Mouse (Mus musculus) liver, embryonic 14.5 days (tissue): Measurements from ENCODE around the gene Tenm2.

ENCODE experiments used
- CTCF ChIP-seq: IDR thresholded peaks from 2 replicates; pipeline ENCODE4 v1.5.1; 2016; ENCODE audit warnings: antibody characterized with exemption, low read depth, control low read depth
- EP300 ChIP-seq: IDR thresholded peaks from 2 replicates; pipeline ENCODE4 v1.6.1; 2016; ENCODE audit warnings: antibody characterized with exemption, low read depth

GRCm38 (mm10) chr11:36302913-36303371 is 932.8 kb downstream of the Tenm2 start:
- TF ChIP-seq CTCF (no peak), EP300 (no peak)
